Mouse (Mus musculus) embryo, embryonic 10.5 days (tissue): ENCODE results near the gene Lama4.

ENCODE experiments used
- DNase-seq: peaks from one replicate; pipeline ENCODE4 v3.0.0-alpha.2; 2015; ENCODE audit warnings: low spot score

The Lama4 gene

GRCm38 (mm10) chr10:38994719-38995450, 29.6 kb downstream of the Lama4 start:
- DNase-seq = no peak

DNA sequence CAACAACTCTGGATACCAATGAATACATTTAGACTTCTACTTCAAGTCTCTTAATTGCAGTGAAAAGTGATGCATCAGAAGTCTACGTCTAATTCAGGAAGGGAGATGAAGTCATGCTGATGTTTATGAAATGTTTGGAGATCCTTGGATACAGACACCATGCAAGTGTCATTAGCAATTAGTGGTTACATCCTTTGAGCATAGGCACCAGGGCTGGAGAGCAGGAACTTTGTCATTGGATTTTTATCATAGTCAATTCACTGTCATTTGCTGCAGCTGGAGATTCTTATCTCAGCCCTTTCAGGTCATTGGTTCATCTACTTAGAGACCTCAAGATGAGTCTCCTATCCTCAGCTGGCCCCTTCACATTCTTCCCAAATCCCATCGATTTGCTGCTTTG, 30.6 kb downstream of the Lama4 start:
- DNase-seq = no peak

DNA sequence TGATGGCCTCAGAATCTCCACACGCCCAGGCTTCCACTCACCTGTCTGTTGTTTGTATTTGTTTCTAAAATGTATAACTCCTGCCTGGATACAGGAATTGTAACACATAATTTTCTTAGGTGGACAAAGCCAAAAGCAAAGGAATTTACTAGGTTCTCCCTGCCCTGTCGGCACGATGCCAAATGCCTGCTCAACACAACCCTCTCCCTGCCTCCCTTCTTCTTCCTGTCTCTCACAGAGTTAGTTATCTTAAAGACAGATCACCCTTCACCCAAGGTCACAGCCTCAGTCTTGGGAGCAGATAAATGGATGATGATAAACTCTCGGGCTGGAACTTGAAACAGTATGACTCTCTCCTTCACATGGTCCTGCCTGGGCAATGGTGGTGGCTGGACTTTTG, 35.6 kb downstream of the Lama4 start:
- no peak for DNase-seq

DNA sequence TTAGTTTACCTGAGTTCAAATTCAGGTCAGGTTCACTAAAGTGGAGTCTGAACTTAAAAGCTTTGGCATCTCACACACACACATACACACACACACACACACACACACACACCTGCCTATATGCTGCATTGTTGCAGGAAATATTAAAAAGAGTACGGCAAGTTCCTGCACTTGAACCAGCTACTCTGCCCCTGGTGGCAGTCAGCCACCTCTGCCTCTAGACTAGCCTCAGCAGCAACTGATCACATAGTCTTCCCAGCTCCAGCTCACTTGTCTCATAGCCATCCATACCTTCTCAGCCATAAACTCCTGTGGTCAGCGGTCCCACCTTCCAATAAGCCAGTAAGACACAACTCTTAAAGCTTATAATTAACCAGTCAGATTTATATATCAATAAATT, 37.2 kb downstream of the Lama4 start:
- DNase-seq = no peak

DNA sequence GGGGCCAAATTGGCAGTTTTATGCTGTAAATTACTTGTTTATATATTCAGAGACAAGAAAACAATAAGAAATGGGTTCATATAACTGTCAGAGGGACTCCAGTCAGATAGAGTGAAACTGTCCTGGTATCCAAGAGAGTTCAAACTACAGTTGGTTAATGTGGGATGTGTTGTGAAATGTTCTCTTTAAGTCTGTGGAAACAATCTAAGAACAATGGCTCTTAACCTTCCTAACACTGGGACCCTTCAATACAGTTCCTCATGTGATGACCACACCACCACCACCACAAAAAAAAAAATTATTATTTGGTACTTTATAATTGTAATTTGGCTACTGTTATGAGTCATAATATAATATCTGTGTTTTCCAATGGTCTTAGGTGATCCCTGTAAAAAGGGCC, 38.2 kb downstream of the Lama4 start:
- DNase-seq = no peak

GRCm38 (mm10) chr10:39005494-39005893, 40.2 kb downstream of the Lama4 start:
- no peak for DNase-seq

GRCm38 (mm10) chr10:39006433-39007105, 41.3 kb downstream of the Lama4 start:
- DNase-seq = no peak

DNA sequence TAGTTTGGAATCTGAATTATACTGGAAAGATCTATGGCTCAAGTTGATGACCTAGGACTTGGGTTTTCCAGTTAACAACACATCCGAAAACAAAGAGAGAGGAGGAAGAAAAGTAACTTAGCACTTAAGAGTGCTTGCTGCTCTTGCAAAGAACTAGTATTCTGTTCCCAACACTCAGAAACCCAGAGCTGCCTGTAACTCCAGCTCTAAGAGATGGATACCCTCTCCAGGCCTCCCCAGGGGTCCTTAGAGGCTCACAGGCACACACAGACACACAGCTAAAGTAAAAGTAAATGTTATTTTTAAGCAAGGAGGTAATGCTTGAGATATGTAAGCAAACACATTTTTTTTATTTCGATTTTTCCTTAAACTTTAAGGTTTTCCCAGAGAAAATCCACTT, 49.5 kb downstream of the Lama4 start:
- DNase-seq = no peak

- DNase-seq = no peak
These were observed 52.7 kb downstream of the Lama4 start for GRCm38 (mm10) chr10:39017986-39018385.

DNA sequence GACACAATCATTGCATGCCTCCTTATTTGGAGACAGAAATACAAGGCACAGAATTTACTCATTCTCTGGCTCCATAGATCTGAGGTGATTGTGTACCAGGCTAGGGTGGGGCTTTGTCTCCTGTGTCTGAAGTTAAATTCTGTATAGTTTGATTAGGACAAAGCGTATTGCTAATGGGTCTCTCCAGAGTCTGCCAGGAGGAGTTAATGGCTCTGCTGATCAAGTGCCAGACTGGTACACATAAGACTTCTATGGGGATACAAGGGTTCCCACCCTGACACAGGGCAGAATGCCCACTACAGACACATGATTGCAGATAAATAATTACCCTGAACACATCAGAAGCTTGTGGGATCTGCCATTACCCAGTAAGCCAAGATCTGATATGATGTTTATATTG, 53.3 kb downstream of the Lama4 start:
- DNase-seq = no peak

- no peak for DNase-seq
These were observed 58.4 kb downstream of the Lama4 start for GRCm38 (mm10) chr10:39023618-39024256.

- DNase-seq = no peak
These were observed 61.2 kb downstream of the Lama4 start for GRCm38 (mm10) chr10:39026529-39026928.

DNA sequence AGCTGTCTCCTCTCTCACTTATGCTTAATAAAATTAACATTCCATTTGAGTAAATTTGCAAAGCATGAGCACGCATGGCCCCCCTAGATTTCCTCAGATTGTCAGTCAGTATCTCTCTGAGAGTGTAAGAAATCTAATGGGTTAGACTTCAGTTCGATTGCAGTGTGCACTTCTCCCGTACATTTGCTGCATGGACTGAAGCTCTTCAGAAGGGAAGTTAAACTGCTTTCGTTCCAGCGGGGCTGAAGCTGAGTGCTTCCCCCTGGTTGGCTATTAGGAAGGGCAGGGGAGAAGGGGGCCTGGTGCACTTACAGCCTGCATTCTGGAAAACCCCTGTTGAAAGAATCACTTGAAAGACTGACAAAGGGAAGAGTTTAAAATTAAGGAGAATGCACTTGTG, 61.7 kb downstream of the Lama4 start:
- no peak for DNase-seq

GRCm38 (mm10) chr10:39028403-39028802, 63.1 kb downstream of the Lama4 start:
- no peak for DNase-seq

GRCm38 (mm10) chr10:39029297-39030147, 64.2 kb downstream of the Lama4 start:
- no peak for DNase-seq

DNA sequence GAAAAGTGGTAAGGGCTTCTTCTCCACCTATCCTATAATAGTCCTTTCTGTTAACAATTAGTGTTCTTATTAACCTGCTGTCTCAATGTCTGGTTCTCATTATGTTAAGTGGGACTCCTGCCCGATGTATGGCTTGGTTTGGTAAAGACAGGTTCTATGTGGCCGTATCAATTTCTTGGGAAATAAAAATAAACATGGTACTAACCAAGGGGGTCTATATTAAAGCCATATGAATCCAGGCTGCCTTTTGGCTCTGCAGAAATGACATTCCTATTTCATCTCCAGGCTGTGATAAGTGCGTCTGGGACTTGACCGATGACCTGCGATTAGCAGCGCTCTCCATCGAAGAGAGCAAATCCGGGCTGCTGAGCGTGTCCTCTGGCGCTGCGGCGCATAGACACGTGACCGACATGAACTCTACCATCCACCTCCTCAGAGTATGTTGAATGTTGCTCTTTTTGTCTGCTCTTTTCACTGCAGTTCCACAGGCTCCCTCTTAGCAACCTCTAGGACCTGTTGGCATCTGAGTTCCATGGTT, 64.9 kb downstream of the Lama4 start:
- peak; percentile 60 for DNase-seq

GRCm38 (mm10) chr10:39039564-39039963, 74.2 kb downstream of the Lama4 start:
- DNase-seq = peak; percentile 68

DNA sequence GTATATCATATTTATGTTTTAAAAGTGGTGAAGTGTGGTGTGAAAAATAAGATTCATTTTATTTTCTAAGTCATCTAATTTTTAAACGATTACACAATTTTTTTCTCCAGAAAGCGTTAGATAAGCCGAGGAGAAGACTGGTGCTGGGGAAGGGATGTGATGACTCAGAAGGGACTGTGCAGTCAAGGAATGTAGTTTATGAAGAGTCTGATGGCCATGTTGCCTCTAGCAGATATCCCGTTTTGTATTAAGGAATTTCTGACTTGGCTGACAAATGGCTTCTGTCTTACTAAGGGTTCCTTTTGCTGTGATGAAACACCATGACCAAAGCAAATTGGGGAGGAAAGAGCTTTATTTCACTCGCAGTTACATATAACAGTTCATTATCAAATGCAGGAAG, 74.7 kb downstream of the Lama4 start:
- DNase-seq = no peak

DNA sequence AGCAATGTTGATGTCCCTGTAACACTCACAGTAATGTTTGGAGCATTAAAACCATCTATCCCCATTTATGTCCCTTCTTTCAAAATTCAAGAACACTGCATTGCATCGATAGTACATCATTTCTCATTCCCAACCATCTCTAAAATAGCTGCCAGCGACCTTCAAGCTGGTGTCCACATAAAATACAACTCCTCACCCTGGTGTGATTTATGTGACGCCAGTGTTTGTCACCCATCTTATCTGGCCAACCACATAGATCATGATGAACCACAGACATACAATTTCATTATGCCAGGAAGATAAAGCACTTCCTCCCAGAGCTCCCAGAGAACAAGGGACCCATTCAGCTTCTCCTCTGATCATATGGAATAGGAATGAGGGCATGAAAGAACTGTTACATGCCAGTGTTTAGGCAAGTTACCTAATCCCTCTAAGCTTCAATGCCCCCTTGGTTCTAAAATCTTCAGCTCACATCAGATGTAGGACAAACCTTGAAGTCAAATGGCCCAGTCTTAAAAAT, 79.2 kb downstream of the Lama4 start:
- DNase-seq = peak; percentile 29

DNA sequence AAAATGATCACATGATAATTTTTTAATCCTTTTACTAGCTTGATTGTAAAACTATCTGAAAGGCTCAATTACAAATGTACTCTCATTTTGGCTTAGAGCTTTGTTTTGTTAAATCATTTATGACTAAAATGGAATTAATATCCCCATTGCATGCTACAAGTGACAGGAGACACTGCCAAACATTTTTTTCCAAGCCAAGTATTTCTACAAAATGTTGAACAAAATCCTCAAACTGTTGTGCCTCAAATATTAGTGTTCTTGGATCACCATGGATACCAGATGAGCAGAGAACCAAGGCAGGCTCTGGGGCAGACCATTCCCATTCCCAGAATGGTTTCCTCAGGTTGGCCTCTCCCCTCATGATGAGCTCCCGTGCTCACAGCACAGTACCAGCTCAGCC, 79.8 kb downstream of the Lama4 start:
- DNase-seq = no peak

GRCm38 (mm10) chr10:39047775-39048174, 82.5 kb downstream of the Lama4 start:
- no peak for DNase-seq
